Mouse (Mus musculus) lung, embryonic 16.5 days (tissue): ENCODE measurements around the gene Lenep. TPM values are rescaled to one million over a fixed set of nuclear protein-coding genes. Genes with fewer than 3 reads are reported as not detected.
A peak's percentile ranks its signal among the peaks of the same experiment; 100 is the strongest.

ENCODE experiments used
- ATAC-seq: fragments of 200-750 bp; cut with Nextera tagmentation; 2 replicates; pipeline ENCODE4 v1.8.0; 2017; ENCODE audit warnings: low read depth, mild to moderate bottlenecking, moderate library complexity
- H3K27ac ChIP-seq: fragments of 300-500 bp; sonication (generic); 2 replicates; pipeline ENCODE4 v1.5.1; 2014; ENCODE audit warnings: mild to moderate bottlenecking, control low read depth, low read length
- H3K27me3 ChIP-seq: fragments of 300-500 bp; sonication (generic); 2 replicates; pipeline ENCODE4 v1.6.1; 2014; ENCODE audit warnings: low read depth, low read length, mixed read lengths; ENCODE audit not compliant: control insufficient read depth, insufficient read depth
- H3K36me3 ChIP-seq: fragments of 300-500 bp; sonication (generic); 2 replicates; pipeline ENCODE4 v1.6.1; 2014; ENCODE audit warnings: low read length; ENCODE audit not compliant: control insufficient read depth, insufficient read depth
- H3K4me1 ChIP-seq: fragments of 300-500 bp; sonication (generic); replicated peaks from 2 replicates; pipeline ENCODE4 v1.6.1; 2014; ENCODE audit warnings: low read length, mixed read lengths; ENCODE audit not compliant: control insufficient read depth, insufficient read depth
- H3K4me2 ChIP-seq: fragments of 300-500 bp; sonication (generic); 2 replicates; pipeline ENCODE4 v1.6.1; 2014; ENCODE audit warnings: low read depth, low read length, control low read depth
- H3K4me3 ChIP-seq: fragments of 300-500 bp; sonication (generic); 2 replicates; pipeline ENCODE4 v1.5.1; 2014; ENCODE audit warnings: mild to moderate bottlenecking, low read length, control low read depth
- H3K9ac ChIP-seq: fragments of 300-500 bp; sonication (generic); 2 replicates; pipeline ENCODE4 v1.6.1; 2014; ENCODE audit warnings: low read length, control low read depth
- H3K9me3 ChIP-seq: fragments of 300-500 bp; sonication (generic); 2 replicates; pipeline ENCODE4 v1.6.1; 2016; ENCODE audit warnings: low read length; ENCODE audit not compliant: control insufficient read depth
- WGBS: fragments of 180-500 bp; shearing (Covaris S2); extraction: QIAGEN DNeasy Blood & Tissue Kit; methylation state at CpG from one replicate; pipeline ENCODE4 v1.1.7; 2014; 5-methylcytosine and 5-hydroxymethylcytosine counted together
- polyA plus RNA-seq: library from polyadenylated mRNA; unstranded; fragments of >200 nt; fragmentation: Nextera tagmentation; extraction: Ambion mirVana; gene quantifications from 2 replicates; pipeline ENCODE4 v1.2.1, GENCODE M21; 2015

Lenep gene
- polyA plus RNA-seq, 1 experiment from 2014 or later = not detected

DNA sequence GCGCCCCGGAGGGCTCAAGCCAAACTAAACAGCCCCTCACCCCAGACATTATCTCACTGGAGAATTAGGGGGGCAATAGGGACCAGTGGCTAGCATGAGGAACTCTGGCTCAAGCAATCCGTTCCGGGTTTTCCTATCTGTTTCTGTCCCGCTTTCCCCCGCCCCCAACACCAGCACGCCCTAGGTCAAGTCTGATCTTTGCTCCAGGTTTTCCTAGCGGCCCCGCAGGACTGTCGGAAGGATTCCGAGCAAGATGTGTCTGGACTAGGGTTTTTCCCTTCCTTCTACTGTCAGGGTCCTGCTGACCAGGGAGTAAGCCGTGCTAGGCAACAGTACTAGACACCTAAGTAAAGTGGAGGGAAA, 7.7 kb downstream of the Lenep start:
- H3K4me3 ChIP-seq = peak overlapping the region; percentile 73
- H3K36me3 ChIP-seq = no peaks in the 10 kb centered on the region
- H3K27ac ChIP-seq = peak overlapping the region; percentile 98
- under 1% methylated on average over 12 of the region's 12 CpGs for WGBS
- H3K4me2 ChIP-seq = peak overlapping the region; percentile 99
- H3K9ac ChIP-seq = peak overlapping the region; percentile 80
- H3K4me1 ChIP-seq = peaks cover 26% of the 10 kb centered on the region
- no peaks in the 10 kb centered on the region for H3K9me3 ChIP-seq
- H3K27me3 ChIP-seq = no peaks in the 10 kb centered on the region
- peak; percentile 29 for ATAC-seq

- H3K27ac ChIP-seq = peak within 1 kb of the TSS; percentile 98
- H3K36me3 ChIP-seq = no peaks in the 10 kb centered on the region
- H3K9ac ChIP-seq = peak within 1 kb of the TSS; percentile 80
- ATAC-seq = peak; percentile 58
- H3K4me2 ChIP-seq = peak within 1 kb of the TSS; percentile 99
- H3K4me1 ChIP-seq = peaks cover 29% of the 10 kb centered on the region
- peak within 1 kb of the TSS; percentile 73 for H3K4me3 ChIP-seq
- under 1% methylated on average over 40 of the region's 42 CpGs for WGBS
- no peaks in the 10 kb centered on the region for H3K27me3 ChIP-seq
- no peaks in the 10 kb centered on the region for H3K9me3 ChIP-seq
Measured at GRCm38 (mm10) chr3:89394006-89394893, 8.3 kb downstream of the Lenep start, which contains the start of gene Zbtb7b. Gene Zbtb7b, minus strand, starts transcription at chr3:89394776.

- 0% methylated on average over 15 of the region's 15 CpGs for WGBS
- Histone ChIP-seq H3K4me3 (peak overlapping the region; percentile 73), H3K27me3 (no peaks in the 10 kb centered on the region), H3K36me3 (no peaks in the 10 kb centered on the region), H3K9ac (peak overlapping the region; percentile 80), H3K4me1 (peaks cover 29% of the 10 kb centered on the region), H3K4me2 (peak overlapping the region; percentile 99), H3K27ac (peak overlapping the region; percentile 98), H3K9me3 (no peaks in the 10 kb centered on the region)
- ATAC-seq = peak; percentile 95
Measured at GRCm38 (mm10) chr3:89393605-89394004, 9.0 kb downstream of the Lenep start.

DNA sequence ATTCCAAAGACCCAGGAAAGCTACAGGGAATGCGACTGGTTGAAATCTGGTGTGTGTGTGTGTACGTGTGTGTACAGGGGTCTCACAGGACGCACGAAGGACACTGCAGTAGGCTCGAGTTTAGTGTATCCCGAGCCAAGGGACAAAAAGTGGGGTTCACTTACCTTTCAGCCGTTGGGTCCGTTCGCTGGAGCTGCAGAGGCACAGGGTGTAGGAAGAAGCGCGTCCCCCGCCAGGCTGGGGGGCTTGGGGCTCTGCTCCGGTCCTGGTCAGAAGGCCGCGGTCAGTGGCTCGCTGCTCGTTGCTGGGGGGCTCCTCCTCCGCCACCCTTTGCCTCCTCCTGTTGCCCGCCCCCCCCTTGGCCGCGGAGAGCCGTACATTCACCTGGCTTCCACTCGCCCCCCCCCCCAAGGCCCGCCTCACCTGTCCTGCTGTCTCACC, 9.7 kb downstream of the Lenep start:
- under 1% methylated on average over 14 of the region's 24 CpGs for WGBS

DNA sequence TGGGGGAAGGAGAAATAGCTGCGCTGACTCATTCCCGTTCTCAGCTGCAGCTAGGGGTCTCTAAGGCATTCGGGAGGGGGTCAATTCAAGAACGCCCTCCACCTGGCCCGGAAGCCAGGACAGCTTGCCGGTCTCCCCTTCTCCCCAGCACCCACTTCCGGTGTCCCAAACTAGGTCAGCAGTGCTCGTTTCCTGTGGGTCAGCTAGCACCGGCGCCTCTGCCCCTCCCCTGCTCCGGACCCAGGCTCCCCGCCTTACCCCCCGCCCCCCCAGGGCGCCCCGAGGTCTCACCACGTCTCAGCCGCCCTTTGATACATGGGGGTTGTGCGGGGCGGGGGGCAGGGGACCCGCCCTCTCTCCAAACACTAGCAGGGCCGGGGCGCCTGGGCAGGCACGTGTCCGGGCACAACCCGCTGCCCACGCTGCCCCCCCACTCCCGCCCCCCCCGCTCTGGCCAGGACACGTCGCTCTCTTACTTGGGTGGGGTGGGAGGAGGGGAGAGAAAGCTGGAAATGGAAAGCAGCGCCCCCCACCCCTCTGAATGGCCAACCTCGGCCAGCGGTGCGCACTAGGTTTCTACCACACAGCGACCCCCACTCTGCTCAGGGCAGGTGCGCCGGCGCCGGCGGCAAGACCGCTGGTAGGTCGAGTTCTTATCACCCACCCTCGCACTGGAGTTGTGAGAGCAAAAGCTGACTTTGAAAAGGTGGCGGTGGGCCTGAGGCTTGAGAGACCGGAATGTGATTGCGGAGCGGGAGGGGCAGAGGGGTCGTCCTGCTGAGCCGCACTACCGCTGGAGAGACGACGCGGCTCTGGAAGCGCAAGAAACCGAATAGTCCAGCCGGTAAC, 10.7 kb downstream of the Lenep start:
- Histone ChIP-seq H3K36me3 (no peaks in the 10 kb centered on the region), H3K4me1 (peaks cover 43% of the 10 kb centered on the region), H3K9me3 (no peaks in the 10 kb centered on the region), H3K4me3 (peak overlapping the region; percentile 73), H3K27ac (peak overlapping the region; percentile 89), H3K4me2 (peak overlapping the region; percentile 98), H3K9ac (peak overlapping the region; percentile 76), H3K27me3 (no peaks in the 10 kb centered on the region)
- ATAC-seq = no peak
- under 1% methylated on average over 53 of the region's 56 CpGs for WGBS

More for the DNA sequence above, 9.7 kb downstream of the Lenep start:
- Histone ChIP-seq H3K4me1 (peaks cover 34% of the 10 kb centered on the region), H3K4me3 (peak overlapping the region; percentile 73), H3K27ac (peak overlapping the region; percentile 89), H3K36me3 (no peaks in the 10 kb centered on the region), H3K9me3 (no peaks in the 10 kb centered on the region), H3K27me3 (no peaks in the 10 kb centered on the region), H3K4me2 (peak overlapping the region; percentile 98), H3K9ac (peak overlapping the region; percentile 76)
- no peak for ATAC-seq

DNA sequence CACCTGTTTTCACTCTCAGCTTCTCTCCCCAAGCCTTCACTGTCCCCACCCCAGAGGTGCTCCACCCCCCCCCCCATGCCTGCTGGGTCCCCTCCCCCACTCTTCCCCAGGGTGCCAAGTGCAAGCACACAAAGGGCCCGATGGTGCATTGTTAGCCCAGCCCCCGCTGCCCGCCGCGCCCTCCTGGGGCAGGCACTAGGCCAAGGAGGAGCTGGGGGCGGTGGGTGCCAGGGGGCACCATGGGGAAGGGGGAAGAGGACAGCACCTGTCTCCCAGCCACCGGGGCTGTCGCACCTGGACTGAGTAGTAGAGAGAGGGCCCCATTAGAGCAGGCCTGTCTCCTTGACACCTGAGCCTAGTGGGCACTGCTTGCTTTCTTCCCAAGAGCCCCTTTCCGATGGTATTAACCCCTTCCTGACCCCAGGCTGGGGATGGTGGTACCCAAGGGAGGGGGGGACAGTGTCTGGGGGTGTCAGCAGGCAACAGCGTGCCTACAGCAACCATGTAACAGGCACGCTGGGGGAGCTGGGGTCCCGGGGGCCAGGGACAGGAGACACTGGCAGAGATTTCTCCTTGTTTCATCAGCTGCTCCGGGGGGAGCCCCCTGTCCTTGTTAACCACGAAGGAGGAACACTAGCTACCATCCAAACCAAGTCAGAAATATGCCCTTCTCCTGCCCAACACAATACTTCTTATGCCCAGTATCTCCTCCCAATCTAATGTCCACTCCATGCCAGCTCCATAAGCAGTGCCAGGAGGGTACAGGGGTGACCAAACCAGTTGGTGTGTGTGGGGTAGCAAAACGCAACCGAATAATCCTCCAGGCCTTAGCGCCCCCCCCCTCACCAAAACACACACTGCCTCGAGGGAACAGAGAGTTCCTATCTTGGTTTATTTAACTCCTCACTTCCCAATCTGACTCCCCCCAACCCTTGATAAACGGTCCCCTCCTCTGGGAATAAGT, 11.6 kb downstream of the Lenep start:
- H3K4me2 ChIP-seq = peak overlapping the region; percentile 98

DNA sequence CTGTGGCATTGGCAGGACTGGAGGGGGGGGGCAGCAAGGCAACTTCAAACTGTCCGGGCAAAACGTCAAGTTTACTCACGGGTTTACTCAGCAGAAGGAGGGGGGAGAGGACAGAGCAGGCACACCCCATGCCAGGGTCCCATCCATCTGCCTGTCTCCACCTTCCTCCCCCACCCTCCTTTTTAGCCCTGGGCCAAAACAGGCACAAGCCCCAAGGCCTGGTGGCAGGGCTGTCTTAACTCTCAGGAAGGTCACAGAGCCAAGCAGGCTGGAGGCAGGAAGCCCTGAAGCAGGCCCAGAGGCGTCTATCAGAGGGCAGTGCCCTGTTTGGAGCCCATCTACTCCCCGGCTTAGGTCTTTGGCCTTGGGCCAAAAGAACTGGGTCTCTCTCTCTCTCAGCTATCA, 12.5 kb downstream of the Lenep start:
- Histone ChIP-seq H3K9me3 (no peaks in the 10 kb centered on the region), H3K4me2 (peak overlapping the region; percentile 98), H3K36me3 (no peaks in the 10 kb centered on the region), H3K27ac (peak overlapping the region; percentile 89), H3K9ac (peak overlapping the region; percentile 76), H3K27me3 (no peaks in the 10 kb centered on the region), H3K4me3 (peak overlapping the region; percentile 73), H3K4me1 (peaks cover 44% of the 10 kb centered on the region)
- no peak for ATAC-seq
- 32% methylated on average over 5 of the region's 5 CpGs for WGBS

More for the DNA sequence above, 11.6 kb downstream of the Lenep start:
- no peaks in the 10 kb centered on the region for H3K36me3 ChIP-seq
- ATAC-seq = no peak
- H3K9ac ChIP-seq = peak overlapping the region; percentile 76
- peak overlapping the region; percentile 73 for H3K4me3 ChIP-seq
- H3K4me1 ChIP-seq = peaks cover 43% of the 10 kb centered on the region
- H3K27ac ChIP-seq = peak overlapping the region; percentile 89
- no peaks in the 10 kb centered on the region for H3K27me3 ChIP-seq
- no peaks in the 10 kb centered on the region for H3K9me3 ChIP-seq
- WGBS = 12% methylated on average over 19 of the region's 19 CpGs

DNA sequence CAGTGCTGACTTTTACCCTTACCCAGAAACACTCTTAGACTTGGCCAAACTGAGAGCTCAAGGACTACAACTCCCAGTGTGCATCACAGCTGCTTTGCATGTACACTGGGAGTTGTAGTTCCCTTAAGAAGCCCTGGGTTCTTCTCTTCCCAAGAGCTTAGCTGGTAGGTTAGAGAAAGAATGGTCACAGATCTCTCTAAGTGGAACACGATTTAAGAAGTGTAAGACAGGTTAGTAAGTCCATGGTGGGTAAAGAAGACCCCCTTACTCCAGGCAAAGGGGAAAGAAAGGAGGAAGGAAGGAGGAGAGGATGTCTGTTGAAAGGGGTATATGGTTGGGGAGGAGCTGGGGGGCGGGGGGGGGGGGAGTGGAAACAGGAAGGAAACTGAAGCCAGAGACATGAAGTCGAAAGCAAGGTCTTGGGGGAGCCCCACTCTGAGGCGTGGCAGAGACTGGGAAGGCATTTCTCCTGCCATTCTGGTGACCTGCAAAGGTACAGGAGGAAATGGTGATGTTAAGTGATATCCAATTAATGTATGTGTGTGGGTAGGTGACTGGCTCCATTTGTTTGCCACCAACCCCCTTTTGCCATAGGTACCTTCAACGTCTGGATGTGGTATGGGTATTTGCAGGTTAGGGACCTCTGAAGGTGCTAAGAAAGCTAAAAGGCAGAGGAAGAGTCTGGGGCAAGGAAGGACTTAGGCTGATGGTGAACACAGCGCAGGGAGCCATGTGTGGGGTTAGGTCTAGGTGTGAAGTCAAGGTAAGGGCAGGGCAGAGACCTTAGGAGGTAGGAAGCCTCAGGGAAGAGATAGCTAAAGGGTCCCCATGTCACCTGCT, 13.5 kb downstream of the Lenep start:
- H3K9ac ChIP-seq = no peak overlapping the region
- H3K27ac ChIP-seq = no peak overlapping the region
- H3K27me3 ChIP-seq = no peaks in the 10 kb centered on the region
- H3K36me3 ChIP-seq = no peaks in the 10 kb centered on the region
- no peaks in the 10 kb centered on the region for H3K9me3 ChIP-seq
- no peak overlapping the region for H3K4me3 ChIP-seq
- H3K4me2 ChIP-seq = no peak overlapping the region
- WGBS = 51% methylated on average over 5 of the region's 6 CpGs
- H3K4me1 ChIP-seq = peaks cover 53% of the 10 kb centered on the region
- no peak for ATAC-seq
